Mouse (Mus musculus): ENCODE measurements around the gene Pnma1.

DNA sequence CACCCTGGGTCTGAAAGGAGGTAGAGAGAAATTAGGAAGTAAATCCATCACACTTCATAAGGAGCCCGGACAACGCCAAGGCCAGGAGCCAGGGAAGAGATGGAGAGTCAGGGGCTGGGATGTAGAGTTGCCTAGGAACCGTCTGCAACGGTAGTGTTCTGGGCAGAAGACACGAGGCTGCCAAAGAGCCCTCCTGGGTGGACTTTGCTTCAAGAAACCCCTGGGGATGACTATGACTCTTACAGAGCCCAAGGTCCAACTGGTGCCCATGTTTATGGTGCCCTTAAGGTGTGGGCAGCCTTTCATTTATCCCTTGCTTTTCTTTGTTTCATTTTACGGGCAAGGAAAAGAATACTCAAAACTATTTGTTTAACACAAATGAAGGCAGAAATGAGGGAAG is 33.7 kb upstream of the Pnma1 start:
- TF ChIP-seq GATA1 (IDR thresholded peaks at IDR 0.05; ENCODE audit: borderline replicate concordance, low read length) (no peak), FLI1 (IDR thresholded peaks at IDR 0.05; ENCODE audit: low read length) (no peak)

All from megakaryocyte, embryonic 14.5 days (primary cell).